Mouse (Mus musculus) myocyte (in vitro differentiated cells): ENCODE data around the gene Rasa4. TPM values are rescaled to one million over a fixed set of nuclear protein-coding genes. Genes with fewer than 3 reads are reported as not detected.
"Not testable (repeated sequence)": the region's sequence is repeated elsewhere in the genome, so short reads cannot be mapped to it uniquely, and the experiment has no call there.

Source experiments
- H3K27me3 ChIP-seq: one replicate; pipeline ENCODE4 v1.6.1; 2011; ENCODE audit not compliant: control insufficient read depth, insufficient read depth, insufficient read length
- H3K36me3 ChIP-seq: one replicate; pipeline ENCODE4 v1.6.1; 2011; ENCODE audit not compliant: control insufficient read depth, insufficient read depth
- H3K4me2 ChIP-seq: one replicate; pipeline ENCODE4 v1.6.1; 2011; ENCODE audit warnings: low read depth, control low read depth
- H3K4me3 ChIP-seq: one replicate; pipeline ENCODE4 v1.5.1; 2011; ENCODE audit warnings: mild to moderate bottlenecking, control low read depth, moderate library complexity
- H3K79me2 ChIP-seq: one replicate; pipeline ENCODE4 v1.6.1; 2011; ENCODE audit not compliant: control insufficient read depth, insufficient read depth
- H3ac ChIP-seq: one replicate; pipeline ENCODE4 v1.6.1; 2011; ENCODE audit not compliant: control insufficient read depth, insufficient read length
- CEBPB ChIP-seq: IDR thresholded peaks from 2 replicates; pipeline ENCODE4 v1.6.1; 2011; ENCODE audit warnings: mild to moderate bottlenecking, moderate library complexity; ENCODE audit not compliant: poor library complexity, insufficient read depth, severe bottlenecking
- E2F4 ChIP-seq: IDR thresholded peaks from one replicate; pipeline ENCODE4 v1.6.1; 2011; ENCODE audit warnings: mild to moderate bottlenecking, control low read depth, moderate library complexity; ENCODE audit not compliant: insufficient read depth
- MAX ChIP-seq: IDR thresholded peaks from one replicate; pipeline ENCODE4 v1.6.1; 2011; ENCODE audit warnings: low read depth, mild to moderate bottlenecking, control low read depth
- MYOD1 ChIP-seq, 3 experiments: IDR thresholded peaks; one replicate each; pipeline ENCODE4 v1.6.1; 2011; ENCODE audit warnings: control low read depth in 2 of 3, low read depth in 2 of 3, mild to moderate bottlenecking in 2 of 3, moderate library complexity in 1 of 3; ENCODE audit not compliant: insufficient read length in 2 of 3, control insufficient read depth in 1 of 3
- MYOG ChIP-seq, 3 experiments: IDR thresholded peaks; one replicate each; pipeline ENCODE4 v1.6.1; 2011; ENCODE audit warnings: control low read depth in 2 of 3, low read depth in 2 of 3, mild to moderate bottlenecking in 2 of 3; ENCODE audit not compliant: insufficient read length in 2 of 3, control insufficient read depth in 1 of 3, insufficient read depth in 1 of 3
- POLR2A ChIP-seq: IDR thresholded peaks from one replicate; pipeline ENCODE4 v1.6.1; 2011; ENCODE audit warnings: low read depth, mild to moderate bottlenecking, control low read depth, moderate library complexity; ENCODE audit not compliant: insufficient read length
- POLR2AphosphoS2 ChIP-seq: IDR thresholded peaks from one replicate; pipeline ENCODE4 v1.6.1; 2011; ENCODE audit warnings: low read depth, control low read depth; ENCODE audit not compliant: insufficient read length
- REST ChIP-seq: IDR thresholded peaks from one replicate; pipeline ENCODE4 v1.6.1; 2011; ENCODE audit warnings: mild to moderate bottlenecking, control low read depth, moderate library complexity; ENCODE audit not compliant: insufficient read depth, insufficient read length
- SRF ChIP-seq: IDR thresholded peaks from one replicate; pipeline ENCODE4 v1.6.1; 2011; ENCODE audit warnings: low read depth; ENCODE audit not compliant: control insufficient read depth, insufficient read length
- TCF12 ChIP-seq: IDR thresholded peaks from one replicate; pipeline ENCODE4 v1.6.1; 2011; ENCODE audit warnings: mild to moderate bottlenecking, control low read depth; ENCODE audit not compliant: poor library complexity, insufficient read depth, severe bottlenecking
- TCF3 ChIP-seq: IDR thresholded peaks from one replicate; pipeline ENCODE4 v1.6.1; 2011; ENCODE audit warnings: low read depth, control low read depth; ENCODE audit not compliant: insufficient read length
- USF1 ChIP-seq: IDR thresholded peaks from one replicate; pipeline ENCODE4 v1.6.1; 2011; ENCODE audit warnings: low read depth, mild to moderate bottlenecking, control low read depth, moderate library complexity
- polyA plus RNA-seq: library from polyadenylated mRNA; unstranded; fragments of >200 nt; fragmentation: generic; extraction: Trizol; gene quantifications from one replicate; pipeline ENCODE4 v1.2.1, GENCODE M21; 2012; ENCODE audit warnings: missing spikeins

Gene Rasa4
- polyA plus RNA-seq, 1 experiment, result 26.9 TPM

DNA sequence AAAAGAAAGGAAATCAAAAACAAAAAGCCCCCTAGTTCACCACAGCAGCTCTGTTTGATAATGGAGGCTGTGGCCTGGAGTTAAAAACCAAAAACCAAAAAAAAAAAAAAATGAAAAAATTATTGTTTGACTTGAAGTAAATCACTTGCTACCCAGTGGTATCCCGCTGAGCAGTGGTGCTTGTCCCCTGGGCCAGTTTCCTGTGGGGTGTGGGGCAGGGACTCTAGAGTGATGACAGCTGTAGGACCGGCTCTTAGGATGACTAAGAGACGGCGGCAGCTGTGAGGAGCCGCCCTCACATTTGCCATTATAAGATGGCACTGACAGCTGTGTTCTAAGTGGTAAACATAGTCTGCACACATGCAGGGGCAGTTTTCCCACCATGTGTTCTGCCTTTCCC lies 71.7 kb downstream of the Rasa4 start:
- no peaks in the 10 kb centered on the region for H3K36me3 ChIP-seq
- H3ac ChIP-seq, result no peak overlapping the region
- H3K4me2 ChIP-seq, result no peak overlapping the region
- no peaks in the 10 kb centered on the region for H3K27me3 ChIP-seq
- H3K79me2 ChIP-seq, result no peaks in the 10 kb centered on the region
- no peak overlapping the region for H3K4me3 ChIP-seq
- TF ChIP-seq TCF3 (no peak), POLR2AphosphoS2 (no peak), MYOG (IDR thresholded peaks at IDR 0.05; ENCODE audit: control insufficient read depth in 1 of 3, insufficient read depth in 1 of 3, insufficient read length in 2 of 3, low read depth in 2 of 3) (no peak), E2F4 (no peak), POLR2A (no peak), MYOD1 (IDR thresholded peaks at IDR 0.05; ENCODE audit: control insufficient read depth in 1 of 3, insufficient read length in 2 of 3, low read depth in 2 of 3) (no peak), REST (no peak), TCF12 (no peak), SRF (no peak), CEBPB (no peak), MAX (no peak), USF1 (no peak)

DNA sequence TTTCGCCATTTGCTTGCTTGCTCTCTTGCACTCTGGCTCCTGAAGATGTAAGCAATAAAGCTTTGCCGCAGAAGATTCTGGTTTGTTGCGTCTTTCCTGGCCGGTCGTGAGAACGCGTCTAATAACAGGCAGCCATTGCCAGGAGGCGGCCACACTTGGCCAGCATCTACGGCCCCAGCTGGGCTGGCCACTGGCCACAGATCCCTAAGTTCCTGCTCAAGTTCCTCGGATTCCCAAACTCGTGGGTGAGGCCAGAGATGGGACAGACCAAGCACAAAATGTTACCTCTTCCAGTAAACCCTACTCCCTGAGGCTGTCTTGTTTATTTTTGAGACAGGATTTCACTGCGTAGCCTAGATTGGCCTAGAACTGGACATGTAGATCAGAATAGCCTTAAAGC lies 76.4 kb downstream of the Rasa4 start:
- not testable (repeated sequence) for H3K4me3 ChIP-seq, H3K27me3 ChIP-seq, H3K4me2 ChIP-seq, H3K36me3 ChIP-seq, H3ac ChIP-seq, H3K79me2 ChIP-seq

Other genes starting within 250 kb of the Rasa4 start
- gene Hspb1, start 196.0 kb upstream of the Rasa4 start, polyA plus RNA-seq, result 622 TPM
- 244 TPM for gene Ywhag, start 149.3 kb upstream of the Rasa4 start, polyA plus RNA-seq
- gene Ssc4d, start 109.4 kb upstream of the Rasa4 start, polyA plus RNA-seq, result 2.4 TPM
- 0.11 TPM for gene Zp3, start 103.8 kb upstream of the Rasa4 start, polyA plus RNA-seq
- 18.3 TPM for gene Dtx2, start 89.1 kb upstream of the Rasa4 start, polyA plus RNA-seq
- gene Upk3b, start 45.4 kb upstream of the Rasa4 start, polyA plus RNA-seq, result not detected
- gene Upk3bl, start 29.4 kb upstream of the Rasa4 start, polyA plus RNA-seq, result not detected
- gene Polr2j, start 32.7 kb downstream of the Rasa4 start, polyA plus RNA-seq, result 139 TPM
- gene Lrwd1, start 52.2 kb downstream of the Rasa4 start, polyA plus RNA-seq, result 31.7 TPM
- 6.7 TPM for gene Alkbh4, start 52.2 kb downstream of the Rasa4 start, polyA plus RNA-seq
- 18.2 TPM for gene Orai2, start 86.8 kb downstream of the Rasa4 start, polyA plus RNA-seq
- 58.4 TPM for gene Prkrip1, start 115.0 kb downstream of the Rasa4 start, polyA plus RNA-seq
- gene Sh2b2, start 162.6 kb downstream of the Rasa4 start, polyA plus RNA-seq, result 7.7 TPM